Mouse (Mus musculus) intestine, embryonic 14.5 days (tissue): ENCODE measurements around the gene Aldoc. TPM values are rescaled to one million over a fixed set of nuclear protein-coding genes. Genes with fewer than 3 reads are reported as not detected.

Experiments used
- ATAC-seq: fragments of 200-750 bp; cut with Nextera tagmentation; replicated peaks from 2 replicates; pipeline ENCODE4 v1.8.0; 2017; ENCODE audit warnings: low read depth, moderate number of reproducible peaks, moderate TSS enrichment, moderate library complexity; ENCODE audit not compliant: low FRiP score, low TSS enrichment
- DNase-seq: peaks from one replicate; pipeline ENCODE4 v3.0.0-alpha.2; 2018; ENCODE audit warnings: low spot score
- H3K27ac ChIP-seq: fragments of 300-500 bp; sonication (generic); 2 replicates; pipeline ENCODE4 v1.5.1; 2014; ENCODE audit warnings: low read depth, mild to moderate bottlenecking, control low read depth
- H3K27me3 ChIP-seq: fragments of 300-500 bp; sonication (generic); replicated peaks from 2 replicates; pipeline ENCODE4 v1.6.1; 2014; ENCODE audit warnings: low read length, control low read depth; ENCODE audit not compliant: control insufficient read depth, insufficient read depth
- H3K36me3 ChIP-seq: fragments of 300-500 bp; sonication (generic); 2 replicates; pipeline ENCODE4 v1.6.1; 2014; ENCODE audit warnings: low read length, control low read depth; ENCODE audit not compliant: control insufficient read depth, insufficient read depth
- H3K4me1 ChIP-seq: fragments of 300-500 bp; sonication (generic); replicated peaks from 2 replicates; pipeline ENCODE4 v1.6.1; 2014; ENCODE audit warnings: low read length, control low read depth, mixed read lengths; ENCODE audit not compliant: control insufficient read depth, insufficient read depth
- H3K4me2 ChIP-seq: fragments of 300-500 bp; sonication (generic); 2 replicates; pipeline ENCODE4 v1.6.1; 2014; ENCODE audit warnings: low read length
- H3K4me3 ChIP-seq: fragments of 300-500 bp; sonication (generic); 2 replicates; pipeline ENCODE4 v1.5.1; 2014; ENCODE audit warnings: low read depth, low read length, control low read depth, mixed read lengths
- H3K9ac ChIP-seq: fragments of 300-500 bp; sonication (generic); 2 replicates; pipeline ENCODE4 v1.6.1; 2014; ENCODE audit warnings: mild to moderate bottlenecking, low read length
- H3K9me3 ChIP-seq: fragments of 300-500 bp; sonication (generic); 2 replicates; pipeline ENCODE4 v1.6.1; 2016; ENCODE audit warnings: low read length, control low read depth; ENCODE audit not compliant: control insufficient read depth
- WGBS: fragments of 180-500 bp; shearing (Covaris S2); extraction: QIAGEN DNeasy Blood & Tissue Kit; methylation state at CpG from one replicate; pipeline ENCODE4 v1.1.7; 2014; 5-methylcytosine and 5-hydroxymethylcytosine counted together
- polyA plus RNA-seq: library from polyadenylated mRNA; unstranded; fragments of >200 nt; fragmentation: Nextera tagmentation; extraction: Ambion mirVana; gene quantifications from 2 replicates; pipeline ENCODE4 v1.2.1, GENCODE M21; 2014

The Aldoc gene
- polyA plus RNA-seq, 1 experiment from 2014 or later: 21.1 TPM

GRCm38 (mm10) chr11:78301357-78302084 lies 21.2 kb upstream of the Aldoc start, which contains the start of gene Spag5:
Spag5 (plus strand) TSS chr11:78301529.
- Histone ChIP-seq H3K9ac (peak within 1 kb of the TSS; percentile 69), H3K4me3 (peak within 1 kb of the TSS; percentile 86), H3K36me3 (peaks cover 34% of the 10 kb centered on the region), H3K9me3 (no peaks in the 10 kb centered on the region), H3K27me3 (no peaks in the 10 kb centered on the region), H3K4me2 (peak within 1 kb of the TSS; percentile 78), H3K4me1 (no peaks in the 10 kb centered on the region; the same call in 1 of the 2 replicates), H3K27ac (peak within 1 kb of the TSS; percentile 54)
- DNase-seq: peak; percentile 95
- under 1% methylated on average over 48 of the region's 49 CpGs for WGBS
- ATAC-seq: peak; percentile 98

GRCm38 (mm10) chr11:78305272-78305671 lies 17.5 kb upstream of the Aldoc start:
- Histone ChIP-seq H3K27me3 (no peaks in the 10 kb centered on the region), H3K4me1 (no peaks in the 10 kb centered on the region; the same call in 1 of the 2 replicates), H3K9ac (no peak overlapping the region), H3K36me3 (peaks cover 60% of the 10 kb centered on the region), H3K27ac (no peak overlapping the region), H3K9me3 (no peaks in the 10 kb centered on the region), H3K4me2 (no peak overlapping the region), H3K4me3 (no peak overlapping the region)
- 86% methylated on average over 4 of the region's 4 CpGs for WGBS
- ATAC-seq (no peak), DNase-seq (no peak)

GRCm38 (mm10) chr11:78310861-78311511 lies 11.8 kb upstream of the Aldoc start:
- H3K27me3 ChIP-seq: no peaks in the 10 kb centered on the region
- H3K9ac ChIP-seq: no peak overlapping the region
- no peak overlapping the region for H3K27ac ChIP-seq
- H3K9me3 ChIP-seq: no peaks in the 10 kb centered on the region
- DNase-seq (no peak), ATAC-seq (no peak)
- no peak overlapping the region for H3K4me3 ChIP-seq
- WGBS: 93% methylated on average over 8 of the region's 8 CpGs
- H3K4me1 ChIP-seq: no peaks in the 10 kb centered on the region
- H3K36me3 ChIP-seq: peaks cover 84% of the 10 kb centered on the region
- H3K4me2 ChIP-seq: no peak overlapping the region

- WGBS: 97% methylated on average over 2 of the region's 2 CpGs
- Histone ChIP-seq H3K27me3 (no peaks in the 10 kb centered on the region), H3K9ac (no peak overlapping the region), H3K9me3 (no peaks in the 10 kb centered on the region), H3K4me3 (no peak overlapping the region), H3K4me1 (no peaks in the 10 kb centered on the region), H3K4me2 (no peak overlapping the region), H3K36me3 (peaks cover 91% of the 10 kb centered on the region), H3K27ac (no peak overlapping the region)
- DNase-seq (no peak), ATAC-seq (no peak)
Observed at GRCm38 (mm10) chr11:78313662-78314061, 9.1 kb upstream of the Aldoc start.

GRCm38 (mm10) chr11:78318411-78318810 lies 4.4 kb upstream of the Aldoc start:
- Histone ChIP-seq H3K4me3 (no peak overlapping the region), H3K27ac (no peak overlapping the region), H3K9ac (no peak overlapping the region), H3K9me3 (no peaks in the 10 kb centered on the region), H3K27me3 (no peaks in the 10 kb centered on the region), H3K4me1 (no peaks in the 10 kb centered on the region; the same call in 1 of the 2 replicates), H3K4me2 (no peak overlapping the region), H3K36me3 (peaks cover 84% of the 10 kb centered on the region)
- ATAC-seq: no peak
- 91% methylated on average over 2 of the region's 2 CpGs for WGBS
- DNase-seq: no peak

GRCm38 (mm10) chr11:78322076-78322831 lies 514 bp upstream of the Aldoc start:
- ATAC-seq (no peak; the same call in none of the 2 replicates), DNase-seq (no peak)
- H3K4me3 ChIP-seq: no peak overlapping the region
- H3K9me3 ChIP-seq: no peaks in the 10 kb centered on the region
- H3K4me1 ChIP-seq: no peaks in the 10 kb centered on the region; the same call in 1 of the 2 replicates
- 0 out of 2 replicates have a peak overlapping the region, but pooled peaks have one; percentile 11 for H3K27ac ChIP-seq
- no peaks in the 10 kb centered on the region for H3K27me3 ChIP-seq
- WGBS: 36% methylated on average over 2 of the region's 2 CpGs
- peak overlapping the region; percentile 34; the same call in 1 of the 2 replicates for H3K4me2 ChIP-seq
- H3K36me3 ChIP-seq: peaks cover 48% of the 10 kb centered on the region
- H3K9ac ChIP-seq: no peak overlapping the region

GRCm38 (mm10) chr11:78324000-78324785 lies 1.4 kb downstream of the Aldoc start:
- WGBS: 87% methylated on average over 15 of the region's 15 CpGs
- H3K27me3 ChIP-seq: no peaks in the 10 kb centered on the region
- H3K4me3 ChIP-seq: no peak overlapping the region
- no peak overlapping the region for H3K4me2 ChIP-seq
- H3K9me3 ChIP-seq: no peaks in the 10 kb centered on the region
- DNase-seq (no peak), ATAC-seq (no peak)
- no peak overlapping the region for H3K27ac ChIP-seq
- H3K4me1 ChIP-seq: peaks cover 5% of the 10 kb centered on the region
- peaks cover 28% of the 10 kb centered on the region for H3K36me3 ChIP-seq
- H3K9ac ChIP-seq: no peak overlapping the region

GRCm38 (mm10) chr11:78324965-78325364 lies 2.2 kb downstream of the Aldoc start:
- Histone ChIP-seq H3K4me3 (no peak overlapping the region), H3K9me3 (no peaks in the 10 kb centered on the region), H3K27ac (no peak overlapping the region), H3K9ac (no peak overlapping the region), H3K27me3 (no peaks in the 10 kb centered on the region), H3K4me1 (peaks cover 7% of the 10 kb centered on the region), H3K4me2 (no peak overlapping the region), H3K36me3 (peaks cover 20% of the 10 kb centered on the region)
- DNase-seq: no peak
- ATAC-seq: no peak
- 86% methylated on average over 12 of the region's 12 CpGs for WGBS
